Mouse (Mus musculus): ENCODE data around the gene Vwa3b. TPM values are rescaled to one million over a fixed set of nuclear protein-coding genes. Genes with fewer than 3 reads are reported as not detected.

The Vwa3b gene
- polyA plus RNA-seq, 1 experiment: 0.14 TPM

GRCm38 (mm10) chr1:36986396-36987160 lies 39.8 kb upstream of the Vwa3b start:
- WGBS: 77% methylated on average over 14 of the region's 14 CpGs

DNA sequence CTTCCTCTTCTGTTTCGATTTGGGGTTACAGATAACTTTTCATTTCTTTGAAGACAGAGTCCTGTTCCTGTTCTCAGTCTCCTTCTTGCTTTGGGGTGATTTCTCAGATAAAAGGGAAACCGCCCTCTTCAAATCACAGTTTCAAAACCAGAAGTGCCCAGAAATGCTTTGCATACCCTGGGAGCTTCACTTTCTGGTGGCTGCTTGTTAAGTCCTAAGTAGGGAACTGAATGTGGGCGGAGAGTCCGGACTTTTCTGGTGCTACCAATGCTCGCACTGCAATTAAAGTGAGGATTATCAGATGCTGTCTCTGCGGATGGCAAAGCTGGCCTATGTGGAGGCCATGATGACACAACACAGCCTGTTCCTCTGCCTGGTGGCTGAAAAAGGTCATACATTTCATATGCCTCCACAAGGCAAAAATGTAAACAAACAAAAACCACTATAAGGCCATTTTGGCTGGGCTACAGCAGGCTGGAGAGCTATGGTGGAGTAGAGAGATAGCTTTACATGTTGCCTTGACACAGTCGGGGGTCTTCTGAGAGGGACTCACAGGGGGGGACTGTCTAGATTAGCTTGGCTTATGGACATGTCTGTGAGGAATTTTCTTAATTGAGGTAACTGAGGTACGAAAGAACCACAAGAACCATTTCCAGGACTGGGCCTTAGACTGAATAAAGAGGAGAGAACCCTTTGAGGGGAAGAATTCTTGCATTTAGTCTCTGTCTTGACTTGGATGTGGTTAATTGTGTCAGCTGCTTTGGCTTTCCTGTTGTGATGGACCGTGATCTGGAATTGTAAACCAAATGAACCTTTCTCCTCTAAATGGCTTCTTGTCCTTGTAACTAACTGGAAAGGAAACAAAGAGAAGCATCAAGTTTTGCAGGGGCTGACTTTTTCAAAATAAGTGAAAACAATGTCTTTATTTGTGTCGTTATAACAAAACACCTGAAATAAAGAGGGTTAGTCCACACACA lies 38.9 kb upstream of the Vwa3b start:
- no peaks in the 10 kb centered on the region for H3K36me3 ChIP-seq (ENCODE audit: control insufficient read depth, insufficient read depth, low read length)
- no peaks in the 10 kb centered on the region for H3K27me3 ChIP-seq (replicated peaks; ENCODE audit: control insufficient read depth, insufficient read depth, low read length)
- 85% methylated on average over 10 of the region's 10 CpGs for WGBS
- no peak overlapping the region for H3K27ac ChIP-seq (ENCODE audit: insufficient read depth, low read depth, low read length)
- no peak overlapping the region for H3K4me3 ChIP-seq (ENCODE audit: insufficient read depth, low read depth, low read length)
- no peak for DNase-seq
- TF ChIP-seq POLR2A (IDR thresholded peaks at IDR 0.05; ENCODE audit: low read depth, low read length) (no peak), CTCF (conservative IDR thresholded peaks at IDR 0.05; ENCODE audit: insufficient read depth, insufficient read length, low read depth, low read length) (no peak)
- no peaks in the 10 kb centered on the region for H3K4me1 ChIP-seq (ENCODE audit: control insufficient read depth, insufficient read depth, low read length)

More at GRCm38 (mm10) chr1:36986396-36987160, 39.8 kb upstream of the Vwa3b start:
- TF ChIP-seq POLR2A (IDR thresholded peaks at IDR 0.05; ENCODE audit: low read depth, low read length) (no peak), CTCF (conservative IDR thresholded peaks at IDR 0.05; ENCODE audit: insufficient read depth, insufficient read length, low read depth, low read length) (no peak)
- H3K4me1 ChIP-seq (ENCODE audit: control insufficient read depth, insufficient read depth, low read length): no peaks in the 10 kb centered on the region
- no peak overlapping the region for H3K27ac ChIP-seq (ENCODE audit: insufficient read depth, low read depth, low read length)
- no peaks in the 10 kb centered on the region for H3K36me3 ChIP-seq (ENCODE audit: control insufficient read depth, insufficient read depth, low read length)
- no peaks in the 10 kb centered on the region for H3K27me3 ChIP-seq (replicated peaks; ENCODE audit: control insufficient read depth, insufficient read depth, low read length)
- no peak overlapping the region for H3K4me3 ChIP-seq (ENCODE audit: insufficient read depth, low read depth, low read length)
- DNase-seq: no peak

- no peaks in the 10 kb centered on the region for H3K4me1 ChIP-seq (ENCODE audit: control insufficient read depth, insufficient read depth, low read length)
- DNase-seq: no peak
- TF ChIP-seq CTCF (conservative IDR thresholded peaks at IDR 0.05; ENCODE audit: insufficient read depth, insufficient read length, low read depth, low read length): no peak
- TF ChIP-seq POLR2A (IDR thresholded peaks at IDR 0.05; ENCODE audit: low read depth, low read length): no peak
- no peaks in the 10 kb centered on the region for H3K36me3 ChIP-seq (ENCODE audit: control insufficient read depth, insufficient read depth, low read length)
- no peak overlapping the region for H3K4me3 ChIP-seq (ENCODE audit: insufficient read depth, low read depth, low read length)
- H3K27me3 ChIP-seq (replicated peaks; ENCODE audit: control insufficient read depth, insufficient read depth, low read length): no peaks in the 10 kb centered on the region
- 72% methylated on average over 6 of the region's 6 CpGs for WGBS
- no peak overlapping the region for H3K27ac ChIP-seq (ENCODE audit: insufficient read depth, low read depth, low read length)
Measured at GRCm38 (mm10) chr1:36988161-36988560, 38.2 kb upstream of the Vwa3b start.

DNA sequence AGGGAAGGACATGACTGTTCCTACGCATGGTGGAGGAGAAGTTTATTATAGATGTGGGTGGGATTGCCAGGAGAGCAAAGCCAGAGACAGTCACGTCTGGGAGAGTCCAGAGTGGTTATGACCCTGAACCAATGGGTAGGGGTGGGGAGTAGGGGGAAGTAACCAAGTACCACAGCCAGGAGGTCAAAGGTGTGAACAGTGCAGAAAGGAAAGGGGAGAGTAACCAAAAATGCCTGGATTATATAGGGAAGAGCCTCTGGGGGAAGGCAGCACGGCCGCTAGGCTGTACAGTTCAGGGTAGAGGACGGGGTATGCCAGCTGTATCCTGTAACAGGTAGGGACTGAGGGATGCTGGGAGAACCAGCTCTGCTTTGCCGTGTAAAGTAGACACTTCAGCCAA lies 37.8 kb upstream of the Vwa3b start:
- no peak for TF ChIP-seq POLR2A (IDR thresholded peaks at IDR 0.05; ENCODE audit: low read depth, low read length)
- TF ChIP-seq CTCF (conservative IDR thresholded peaks at IDR 0.05; ENCODE audit: insufficient read depth, insufficient read length, low read depth, low read length): no peak

DNA sequence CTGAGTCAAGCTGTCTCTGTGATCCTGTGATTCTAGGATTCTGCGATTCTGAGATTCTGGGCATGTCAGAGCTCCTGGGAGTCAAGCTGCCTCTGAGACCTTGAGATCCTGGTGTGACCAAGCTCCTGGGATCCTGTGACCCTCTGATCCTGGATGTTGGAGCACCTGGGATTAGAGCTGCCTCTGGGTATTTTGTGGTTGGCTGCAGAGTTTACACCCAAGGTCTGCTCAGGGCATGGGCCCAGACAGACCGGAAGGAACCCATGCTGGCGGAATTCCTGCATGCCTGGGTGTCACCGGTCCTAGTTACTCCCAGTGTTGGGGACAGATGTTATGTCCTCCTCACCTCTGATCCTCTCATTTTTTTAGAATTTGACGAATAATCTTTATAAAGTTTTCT lies 32.1 kb upstream of the Vwa3b start:
- H3K27me3 ChIP-seq (replicated peaks; ENCODE audit: control insufficient read depth, insufficient read depth, low read length): no peaks in the 10 kb centered on the region
- peak; percentile 43 for DNase-seq
- no peak overlapping the region for H3K27ac ChIP-seq (ENCODE audit: insufficient read depth, low read depth, low read length)
- no peaks in the 10 kb centered on the region for H3K4me1 ChIP-seq (ENCODE audit: control insufficient read depth, insufficient read depth, low read length)
- no peaks in the 10 kb centered on the region for H3K36me3 ChIP-seq (ENCODE audit: control insufficient read depth, insufficient read depth, low read length)
- TF ChIP-seq POLR2A (IDR thresholded peaks at IDR 0.05; ENCODE audit: low read depth, low read length) (no peak), CTCF (conservative IDR thresholded peaks at IDR 0.05; ENCODE audit: insufficient read depth, insufficient read length, low read depth, low read length) (no peak)
- WGBS: 77% methylated on average over 5 of the region's 5 CpGs
- no peak overlapping the region for H3K4me3 ChIP-seq (ENCODE audit: insufficient read depth, low read depth, low read length)

More for the DNA sequence above, 37.8 kb upstream of the Vwa3b start:
- Histone ChIP-seq H3K27ac (ENCODE audit: insufficient read depth, low read depth, low read length) (no peak overlapping the region), H3K4me1 (ENCODE audit: control insufficient read depth, insufficient read depth, low read length) (no peaks in the 10 kb centered on the region), H3K27me3 (replicated peaks; ENCODE audit: control insufficient read depth, insufficient read depth, low read length) (no peaks in the 10 kb centered on the region), H3K36me3 (ENCODE audit: control insufficient read depth, insufficient read depth, low read length) (no peaks in the 10 kb centered on the region), H3K4me3 (ENCODE audit: insufficient read depth, low read depth, low read length) (no peak overlapping the region)
- no peak for DNase-seq
- whole genome bisulfite sequencing: 65% methylated on average over 6 of the region's 6 CpGs

- 53% methylated on average over 6 of the region's 6 CpGs for WGBS
- TF ChIP-seq CTCF (conservative IDR thresholded peaks at IDR 0.05; ENCODE audit: insufficient read depth, insufficient read length, low read depth, low read length): no peak
- TF ChIP-seq POLR2A (IDR thresholded peaks at IDR 0.05; ENCODE audit: low read depth, low read length): no peak
- no peaks in the 10 kb centered on the region for H3K36me3 ChIP-seq (ENCODE audit: control insufficient read depth, insufficient read depth, low read length)
- H3K4me1 ChIP-seq (ENCODE audit: control insufficient read depth, insufficient read depth, low read length): no peaks in the 10 kb centered on the region
- no peak for DNase-seq
- H3K4me3 ChIP-seq (ENCODE audit: insufficient read depth, low read depth, low read length): no peak overlapping the region
- H3K27ac ChIP-seq (ENCODE audit: insufficient read depth, low read depth, low read length): peak overlapping the region; percentile 45; the same call in 1 of the 2 replicates
- H3K27me3 ChIP-seq (replicated peaks; ENCODE audit: control insufficient read depth, insufficient read depth, low read length): no peaks in the 10 kb centered on the region
Measured at GRCm38 (mm10) chr1:36995760-36996159, 30.6 kb upstream of the Vwa3b start.

Measured in kidney, adult 2 months (tissue).